Mouse (Mus musculus): ENCODE data around the gene Map2.

The Map2 gene

GRCm38 (mm10) chr1:66205517-66205916, 30.4 kb downstream of the Map2 start:
- DNase-seq: peak; percentile 72

- DNase-seq: no peak
Observed at GRCm38 (mm10) chr1:66206904-66207303, 31.8 kb downstream of the Map2 start.

GRCm38 (mm10) chr1:66211074-66211791, 36.2 kb downstream of the Map2 start:
- peak; percentile 32 for DNase-seq

GRCm38 (mm10) chr1:66221497-66221896, 46.4 kb downstream of the Map2 start:
- no peak for DNase-seq

GRCm38 (mm10) chr1:66223331-66223730, 48.3 kb downstream of the Map2 start:
- no peak for DNase-seq

- no peak for DNase-seq
Observed at GRCm38 (mm10) chr1:66226372-66227368, 51.6 kb downstream of the Map2 start.

GRCm38 (mm10) chr1:66228205-66228604, 53.1 kb downstream of the Map2 start:
- no peak for DNase-seq

GRCm38 (mm10) chr1:66230345-66230744, 55.3 kb downstream of the Map2 start:
- DNase-seq: no peak

- DNase-seq: no peak
Observed at GRCm38 (mm10) chr1:66231963-66232362, 56.9 kb downstream of the Map2 start.

- DNase-seq: no peak
Observed at GRCm38 (mm10) chr1:66244910-66245309, 69.8 kb downstream of the Map2 start.

- DNase-seq: no peak
Observed at GRCm38 (mm10) chr1:66251649-66252332, 76.7 kb downstream of the Map2 start.

GRCm38 (mm10) chr1:66252333-66252724, 77.3 kb downstream of the Map2 start:
- no peak for DNase-seq

GRCm38 (mm10) chr1:66263220-66263619, 88.1 kb downstream of the Map2 start:
- no peak for DNase-seq

GRCm38 (mm10) chr1:66266231-66266924, 91.3 kb downstream of the Map2 start:
- no peak for DNase-seq

- no peak for DNase-seq
Observed at GRCm38 (mm10) chr1:66277663-66278062, 102.6 kb downstream of the Map2 start.

GRCm38 (mm10) chr1:66279222-66280009, 104.3 kb downstream of the Map2 start:
- no peak for DNase-seq

GRCm38 (mm10) chr1:66280152-66280551, 105.1 kb downstream of the Map2 start:
- no peak for DNase-seq

- no peak for DNase-seq
Observed at GRCm38 (mm10) chr1:66282447-66282846, 107.4 kb downstream of the Map2 start.

GRCm38 (mm10) chr1:66288987-66289386, 113.9 kb downstream of the Map2 start:
- DNase-seq: no peak

- no peak for DNase-seq
Observed at GRCm38 (mm10) chr1:66292121-66292881, 117.2 kb downstream of the Map2 start.

GRCm38 (mm10) chr1:66299376-66299775, 124.3 kb downstream of the Map2 start:
- no peak for DNase-seq

All from right cerebral cortex, adult 18-20 months (tissue).